Mouse (Mus musculus): ENCODE measurements around the gene Synrg. TPM values are rescaled to one million over a fixed set of nuclear protein-coding genes. Genes with fewer than 3 reads are reported as not detected.
A peak's percentile ranks its signal among the peaks of the same experiment; 100 is the strongest.

The Synrg gene
- polyA plus RNA-seq, 1 experiment from 2014 or later: 26.2 TPM

GRCm38 (mm10) chr11:83998993-83999392 is 34.8 kb downstream of the Synrg start:
- no peaks in the 10 kb centered on the region for H3K4me1 ChIP-seq (replicated peaks; ENCODE audit: control insufficient read depth, insufficient read depth, low read length)
- H3K9me3 ChIP-seq (ENCODE audit: control insufficient read depth, low read length): no peaks in the 10 kb centered on the region
- 69% methylated on average over 3 of the region's 3 CpGs for WGBS
- no peak overlapping the region for H3K27ac ChIP-seq
- DNase-seq (ENCODE audit: low spot score): no peak
- peaks cover 98% of the 10 kb centered on the region for H3K36me3 ChIP-seq (replicated peaks; ENCODE audit: control insufficient read depth, insufficient read depth)
- ATAC-seq (ENCODE audit: low FRiP score): no peak
- no peak overlapping the region for H3K9ac ChIP-seq
- no peak overlapping the region for H3K4me3 ChIP-seq (replicated peaks; ENCODE audit: low read length)
- H3K4me2 ChIP-seq (replicated peaks): no peak overlapping the region
- no peaks in the 10 kb centered on the region for H3K27me3 ChIP-seq (ENCODE audit: control insufficient read depth, insufficient read depth, low read length)

DNA sequence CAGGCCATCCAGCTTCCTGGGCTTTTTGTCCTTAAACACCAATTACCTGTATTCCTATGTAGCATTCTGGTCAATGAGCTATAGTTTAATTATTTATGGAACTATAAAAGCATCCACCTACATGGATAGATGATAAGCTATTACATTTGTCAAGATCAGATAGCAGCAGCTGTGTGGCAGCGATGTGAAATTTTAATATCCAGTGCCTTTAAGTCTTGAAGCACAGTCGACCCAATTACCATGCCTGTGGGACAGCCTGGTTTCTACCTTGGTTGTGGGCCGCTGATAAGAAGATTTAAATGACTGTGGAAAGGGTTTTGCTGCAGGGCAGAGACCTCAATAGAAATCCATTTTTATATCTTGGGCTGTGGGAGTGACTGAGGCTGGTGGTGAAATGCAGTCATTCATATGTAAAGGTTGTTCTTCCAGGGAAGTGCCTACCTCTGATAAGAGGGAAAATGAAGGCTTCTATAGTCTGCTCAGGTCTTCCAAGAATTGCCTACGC is 35.2 kb downstream of the Synrg start:
- no peak for ATAC-seq (ENCODE audit: low FRiP score)
- H3K4me3 ChIP-seq (replicated peaks; ENCODE audit: low read length): no peak overlapping the region
- no peaks in the 10 kb centered on the region for H3K4me1 ChIP-seq (replicated peaks; ENCODE audit: control insufficient read depth, insufficient read depth, low read length)
- H3K27ac ChIP-seq: peak overlapping the region; percentile 47
- H3K27me3 ChIP-seq (ENCODE audit: control insufficient read depth, insufficient read depth, low read length): no peaks in the 10 kb centered on the region
- no peak overlapping the region for H3K9ac ChIP-seq
- DNase-seq (ENCODE audit: low spot score): no peak
- peaks cover 98% of the 10 kb centered on the region for H3K36me3 ChIP-seq (replicated peaks; ENCODE audit: control insufficient read depth, insufficient read depth)
- no peak overlapping the region for H3K4me2 ChIP-seq (replicated peaks)
- no peaks in the 10 kb centered on the region for H3K9me3 ChIP-seq (ENCODE audit: control insufficient read depth, low read length)
- 71% methylated on average over 4 of the region's 4 CpGs for WGBS

DNA sequence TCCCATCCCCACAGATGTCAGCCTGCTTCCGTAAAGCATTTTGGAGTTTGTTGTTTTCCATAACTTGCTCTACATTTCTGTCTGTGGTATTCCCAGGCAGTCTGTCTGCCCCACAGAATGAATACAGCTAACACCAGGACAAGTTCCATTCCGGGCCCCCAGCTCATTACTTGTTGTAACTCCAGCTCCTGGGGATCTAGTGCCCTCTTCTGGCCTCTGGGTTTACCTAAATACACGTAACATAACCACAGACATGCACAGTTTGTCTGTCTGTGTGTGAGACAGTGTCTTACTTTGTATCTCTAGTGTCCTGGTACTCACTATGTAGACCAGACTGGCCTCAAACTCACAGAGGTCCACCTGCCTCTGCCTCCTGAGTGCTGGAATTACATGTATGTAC is 37.0 kb downstream of the Synrg start:
- H3K4me2 ChIP-seq (replicated peaks): no peak overlapping the region
- no peak overlapping the region for H3K27ac ChIP-seq
- no peak overlapping the region for H3K9ac ChIP-seq
- DNase-seq (ENCODE audit: low spot score) (no peak), ATAC-seq (ENCODE audit: low FRiP score) (no peak)
- H3K4me3 ChIP-seq (replicated peaks; ENCODE audit: low read length): no peak overlapping the region
- no peaks in the 10 kb centered on the region for H3K4me1 ChIP-seq (replicated peaks; ENCODE audit: control insufficient read depth, insufficient read depth, low read length)
- 90% methylated on average over 3 of the region's 3 CpGs for WGBS
- peaks cover 98% of the 10 kb centered on the region for H3K36me3 ChIP-seq (replicated peaks; ENCODE audit: control insufficient read depth, insufficient read depth)
- H3K27me3 ChIP-seq (ENCODE audit: control insufficient read depth, insufficient read depth, low read length): no peaks in the 10 kb centered on the region
- no peaks in the 10 kb centered on the region for H3K9me3 ChIP-seq (ENCODE audit: control insufficient read depth, low read length)

DNA sequence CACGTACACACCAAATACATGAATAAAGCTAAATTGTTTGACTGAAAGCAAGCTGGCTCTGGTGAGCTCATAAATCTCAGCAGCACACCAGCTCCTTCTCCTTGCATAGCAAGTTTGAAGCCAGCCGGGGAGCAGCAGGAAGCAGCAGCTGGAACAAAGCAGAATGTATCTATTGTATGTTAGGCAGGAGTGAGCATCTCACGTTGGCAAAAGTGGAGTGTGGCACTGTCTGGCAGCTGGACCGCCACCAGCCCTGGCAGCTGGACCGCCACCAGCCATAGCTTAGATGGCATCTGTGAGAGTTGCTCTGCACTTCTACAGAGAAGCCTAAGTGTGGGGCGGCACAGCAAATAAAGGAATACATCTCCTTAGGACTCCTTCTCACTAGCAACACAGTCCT is 39.8 kb downstream of the Synrg start:
- Histone ChIP-seq H3K9me3 (ENCODE audit: control insufficient read depth, low read length) (no peaks in the 10 kb centered on the region), H3K4me2 (replicated peaks) (no peak overlapping the region), H3K27ac (no peak overlapping the region), H3K9ac (no peak overlapping the region), H3K4me1 (replicated peaks; ENCODE audit: control insufficient read depth, insufficient read depth, low read length) (no peaks in the 10 kb centered on the region), H3K27me3 (ENCODE audit: control insufficient read depth, insufficient read depth, low read length) (no peaks in the 10 kb centered on the region), H3K36me3 (replicated peaks; ENCODE audit: control insufficient read depth, insufficient read depth) (peaks cover 96% of the 10 kb centered on the region), H3K4me3 (replicated peaks; ENCODE audit: low read length) (no peak overlapping the region)
- ATAC-seq (ENCODE audit: low FRiP score): no peak
- DNase-seq (ENCODE audit: low spot score): no peak
- WGBS: 90% methylated on average over 6 of the region's 6 CpGs

DNA sequence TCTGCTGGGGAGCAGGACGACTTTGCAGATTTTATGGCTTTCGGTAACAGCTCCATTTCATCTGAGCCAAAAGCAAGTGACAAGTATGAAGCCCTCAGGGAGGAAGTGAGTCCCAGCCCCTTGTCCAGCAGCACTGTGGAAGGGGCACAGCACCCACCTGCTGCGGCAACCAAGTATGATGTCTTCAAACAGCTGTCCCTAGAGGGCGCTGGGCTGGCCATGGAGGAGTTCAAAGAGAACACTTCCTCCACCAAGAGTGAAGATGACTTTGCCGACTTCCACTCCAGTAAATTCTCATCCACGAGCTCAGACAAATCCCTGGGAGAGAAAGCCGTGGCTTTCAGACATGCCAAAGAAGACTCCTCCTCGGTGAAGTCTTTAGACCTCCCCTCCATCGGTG is 44.8 kb downstream of the Synrg start:
- no peaks in the 10 kb centered on the region for H3K9me3 ChIP-seq (ENCODE audit: control insufficient read depth, low read length)
- WGBS: 87% methylated on average over 9 of the region's 9 CpGs
- ATAC-seq (ENCODE audit: low FRiP score) (no peak), DNase-seq (ENCODE audit: low spot score) (no peak)
- no peaks in the 10 kb centered on the region for H3K27me3 ChIP-seq (ENCODE audit: control insufficient read depth, insufficient read depth, low read length)
- no peak overlapping the region for H3K4me3 ChIP-seq (replicated peaks; ENCODE audit: low read length)
- H3K9ac ChIP-seq: no peak overlapping the region
- H3K36me3 ChIP-seq (replicated peaks; ENCODE audit: control insufficient read depth, insufficient read depth): peaks cover 77% of the 10 kb centered on the region
- H3K27ac ChIP-seq: no peak overlapping the region
- H3K4me1 ChIP-seq (replicated peaks; ENCODE audit: control insufficient read depth, insufficient read depth, low read length): peaks cover 24% of the 10 kb centered on the region
- no peak overlapping the region for H3K4me2 ChIP-seq (replicated peaks)

GRCm38 (mm10) chr11:84010411-84010810 is 46.2 kb downstream of the Synrg start:
- H3K27me3 ChIP-seq (ENCODE audit: control insufficient read depth, insufficient read depth, low read length): no peaks in the 10 kb centered on the region
- H3K27ac ChIP-seq: no peak overlapping the region
- 60% methylated on average over 9 of the region's 9 CpGs for WGBS
- H3K4me3 ChIP-seq (replicated peaks; ENCODE audit: low read length): no peak overlapping the region
- no peak overlapping the region for H3K9ac ChIP-seq
- H3K4me1 ChIP-seq (replicated peaks; ENCODE audit: control insufficient read depth, insufficient read depth, low read length): peaks cover 24% of the 10 kb centered on the region
- H3K4me2 ChIP-seq (replicated peaks): no peak overlapping the region
- H3K9me3 ChIP-seq (ENCODE audit: control insufficient read depth, low read length): no peaks in the 10 kb centered on the region
- ATAC-seq (ENCODE audit: low FRiP score): no peak
- H3K36me3 ChIP-seq (replicated peaks; ENCODE audit: control insufficient read depth, insufficient read depth): peaks cover 68% of the 10 kb centered on the region
- DNase-seq (ENCODE audit: low spot score): no peak

DNA sequence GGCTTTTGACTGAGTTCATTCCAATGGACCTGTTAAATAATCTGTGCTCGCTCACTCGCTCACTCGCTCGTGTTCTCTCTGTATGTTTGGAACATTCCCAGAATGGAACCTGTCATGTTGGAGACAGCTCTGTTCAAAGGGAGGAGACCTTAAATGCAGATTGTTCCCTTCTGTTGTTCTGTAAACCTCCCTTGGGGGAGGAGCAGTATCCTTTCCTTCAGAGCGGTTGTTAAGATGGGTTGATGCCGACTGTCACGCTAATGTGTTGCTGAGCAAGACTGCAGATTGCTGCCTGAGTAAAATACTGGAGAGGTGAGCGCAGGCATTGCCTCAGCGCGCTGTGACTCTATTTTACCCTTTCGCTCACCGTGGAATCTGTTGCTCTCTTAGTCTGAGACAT is 46.8 kb downstream of the Synrg start:
- peaks cover 24% of the 10 kb centered on the region for H3K4me1 ChIP-seq (replicated peaks; ENCODE audit: control insufficient read depth, insufficient read depth, low read length)
- ATAC-seq (ENCODE audit: low FRiP score) (no peak), DNase-seq (ENCODE audit: low spot score) (no peak)
- H3K27me3 ChIP-seq (ENCODE audit: control insufficient read depth, insufficient read depth, low read length): no peaks in the 10 kb centered on the region
- H3K4me2 ChIP-seq (replicated peaks): peak overlapping the region; percentile 3; the same call in 1 of the 2 replicates
- peak overlapping the region; percentile 16; the same call in 1 of the 2 replicates for H3K9ac ChIP-seq
- H3K4me3 ChIP-seq (replicated peaks; ENCODE audit: low read length): no peak overlapping the region
- 13% methylated on average over 12 of the region's 12 CpGs for WGBS
- H3K36me3 ChIP-seq (replicated peaks; ENCODE audit: control insufficient read depth, insufficient read depth): peaks cover 62% of the 10 kb centered on the region
- H3K27ac ChIP-seq: 0 out of 2 replicates have a peak overlapping the region, but pooled peaks have one; percentile 16
- H3K9me3 ChIP-seq (ENCODE audit: control insufficient read depth, low read length): no peaks in the 10 kb centered on the region

DNA sequence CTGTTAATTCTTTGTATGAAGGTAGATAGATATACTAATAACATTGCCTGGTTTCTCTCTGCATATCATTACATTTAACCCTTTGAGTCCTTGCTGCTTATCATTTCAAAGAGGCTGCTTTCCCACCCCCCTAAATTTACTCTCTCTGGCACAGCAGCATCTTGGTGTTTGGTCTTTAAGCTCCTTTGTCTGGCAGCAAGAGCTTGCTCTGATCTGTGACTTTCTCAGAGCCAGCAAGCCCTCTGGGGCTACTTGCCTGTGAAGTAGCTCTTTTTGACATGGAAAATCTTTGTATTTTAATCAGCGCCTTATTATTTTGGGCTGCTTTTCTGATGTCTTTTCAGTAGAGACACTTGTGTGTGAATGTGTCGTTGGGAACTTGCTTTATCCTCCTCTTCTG is 47.3 kb downstream of the Synrg start:
- H3K9me3 ChIP-seq (ENCODE audit: control insufficient read depth, low read length): no peaks in the 10 kb centered on the region
- H3K9ac ChIP-seq: peak overlapping the region; percentile 16; the same call in 1 of the 2 replicates
- H3K4me1 ChIP-seq (replicated peaks; ENCODE audit: control insufficient read depth, insufficient read depth, low read length): peaks cover 24% of the 10 kb centered on the region
- 0 out of 2 replicates have a peak overlapping the region, but pooled peaks have one; percentile 16 for H3K27ac ChIP-seq
- no peak for DNase-seq (ENCODE audit: low spot score)
- ATAC-seq (ENCODE audit: low FRiP score): no peak
- H3K36me3 ChIP-seq (replicated peaks; ENCODE audit: control insufficient read depth, insufficient read depth): peaks cover 57% of the 10 kb centered on the region
- H3K4me3 ChIP-seq (replicated peaks; ENCODE audit: low read length): no peak overlapping the region
- H3K27me3 ChIP-seq (ENCODE audit: control insufficient read depth, insufficient read depth, low read length): no peaks in the 10 kb centered on the region
- H3K4me2 ChIP-seq (replicated peaks): peak overlapping the region; percentile 3; the same call in 1 of the 2 replicates
- WGBS: 30% methylated on average over 2 of the region's 2 CpGs

DNA sequence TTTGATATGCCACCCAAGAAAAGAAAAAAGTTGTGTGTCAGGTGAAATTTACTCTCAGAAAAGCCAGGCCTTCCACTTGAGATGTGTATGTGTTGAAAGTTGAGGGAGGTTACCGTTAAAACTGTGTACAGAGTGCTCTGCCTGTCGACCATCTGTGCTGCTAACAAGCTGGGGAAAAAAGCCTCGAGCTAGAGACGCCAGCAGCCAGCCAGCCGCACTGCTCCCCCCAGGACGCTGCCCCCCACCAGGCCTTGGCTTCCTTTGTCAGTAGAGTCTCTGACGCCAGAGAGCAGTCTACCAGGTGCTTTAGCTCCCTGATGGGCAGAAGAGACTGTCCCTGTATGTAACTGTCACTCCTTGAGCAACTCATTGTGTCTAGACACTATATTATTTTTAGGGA is 48.9 kb downstream of the Synrg start:
- DNase-seq (ENCODE audit: low spot score) (no peak), ATAC-seq (ENCODE audit: low FRiP score) (no peak)
- Histone ChIP-seq H3K4me3 (replicated peaks; ENCODE audit: low read length) (no peak overlapping the region), H3K27ac (peak overlapping the region; percentile 32; the same call in 1 of the 2 replicates), H3K4me1 (replicated peaks; ENCODE audit: control insufficient read depth, insufficient read depth, low read length) (peaks cover 24% of the 10 kb centered on the region), H3K9ac (0 out of 2 replicates have a peak overlapping the region, but pooled peaks have one; percentile 11), H3K36me3 (replicated peaks; ENCODE audit: control insufficient read depth, insufficient read depth) (peaks cover 51% of the 10 kb centered on the region), H3K27me3 (ENCODE audit: control insufficient read depth, insufficient read depth, low read length) (no peaks in the 10 kb centered on the region), H3K4me2 (replicated peaks) (no peak overlapping the region), H3K9me3 (ENCODE audit: control insufficient read depth, low read length) (no peaks in the 10 kb centered on the region)
- 9% methylated on average over 7 of the region's 7 CpGs for WGBS
